Mouse (Mus musculus) liver, adult 2 months (tissue): ENCODE results near the gene Dcun1d4. TPM values are rescaled to one million over a fixed set of nuclear protein-coding genes. Genes with fewer than 3 reads are reported as not detected.

Source experiments
- DNase-seq: peaks from one replicate; pipeline ENCODE4 v3.0.0-alpha.2; 2011; ENCODE audit warnings: low read depth, low spot score; ENCODE audit errors: extremely low read depth
- H3K27ac ChIP-seq: fragments of 200-500 bp; replicated peaks from 2 replicates; pipeline ENCODE4 v1.5.1; 2012; ENCODE audit warnings: low read depth, mild to moderate bottlenecking, control low read depth, inconsistent platforms, low read length; ENCODE audit not compliant: insufficient read depth
- H3K27me3 ChIP-seq: fragments of 200-500 bp; 2 replicates; pipeline ENCODE4 v1.6.1; 2012; ENCODE audit warnings: mild to moderate bottlenecking, moderate library complexity, low read length, inconsistent platforms; ENCODE audit not compliant: control insufficient read depth, insufficient read depth
- H3K36me3 ChIP-seq: fragments of 200-500 bp; 2 replicates; pipeline ENCODE4 v1.6.1; 2012; ENCODE audit warnings: low read length, inconsistent platforms; ENCODE audit not compliant: control insufficient read depth, insufficient read depth
- H3K4me1 ChIP-seq: fragments of 200-500 bp; 2 replicates; pipeline ENCODE4 v1.6.1; 2011; ENCODE audit warnings: low read length; ENCODE audit not compliant: control insufficient read depth, insufficient read depth
- H3K4me3 ChIP-seq: fragments of 200-500 bp; 2 replicates; pipeline ENCODE4 v1.5.1; 2011; ENCODE audit warnings: low read depth, mild to moderate bottlenecking, control low read depth, low read length, moderate library complexity; ENCODE audit not compliant: insufficient read depth
- H3K79me2 ChIP-seq: fragments of 200-500 bp; 2 replicates; pipeline ENCODE4 v1.6.1; 2012; ENCODE audit warnings: inconsistent platforms, mild to moderate bottlenecking, low read length, moderate library complexity; ENCODE audit not compliant: control insufficient read depth, insufficient read depth
- H3K9ac ChIP-seq: fragments of 200-500 bp; 2 replicates; pipeline ENCODE4 v1.6.1; 2012; ENCODE audit warnings: low read depth, mild to moderate bottlenecking, control low read depth, inconsistent platforms, low read length
- CTCF ChIP-seq: fragments of 200-500 bp; IDR thresholded peaks from 2 replicates; pipeline ENCODE4 v1.5.1; 2011; ENCODE audit warnings: low read depth, low read length, control low read depth
- POLR2A ChIP-seq: fragments of 200-500 bp; IDR thresholded peaks from 2 replicates; pipeline ENCODE4 v1.6.1; 2011; ENCODE audit warnings: low read length, control low read depth; ENCODE audit not compliant: insufficient read depth; ENCODE audit errors: extremely low read depth
- WGBS: fragments of 180-500 bp; shearing (Covaris S2); methylation state at CpG from one replicate; pipeline ENCODE4 v1.1.7; 2018; 5-methylcytosine and 5-hydroxymethylcytosine counted together
- polyA plus RNA-seq: library from polyadenylated mRNA; depleted of rRNA; stranded (reverse); fragments of >200 nt; gene quantifications from 2 replicates; pipeline ENCODE4 v1.2.3, GENCODE M21; 2012; rRNA removed
- total RNA-seq: library from RNA; depleted of rRNA; stranded (reverse); fragments of >200 nt; gene quantifications from 2 replicates; pipeline ENCODE4 v1.2.3, GENCODE M21; 2014; rRNA removed

The Dcun1d4 gene
- total RNA-seq, result 13.6 and 14.0 TPM in 2 replicates
- 8.2 and 10.3 TPM in 2 replicates for polyA plus RNA-seq

DNA sequence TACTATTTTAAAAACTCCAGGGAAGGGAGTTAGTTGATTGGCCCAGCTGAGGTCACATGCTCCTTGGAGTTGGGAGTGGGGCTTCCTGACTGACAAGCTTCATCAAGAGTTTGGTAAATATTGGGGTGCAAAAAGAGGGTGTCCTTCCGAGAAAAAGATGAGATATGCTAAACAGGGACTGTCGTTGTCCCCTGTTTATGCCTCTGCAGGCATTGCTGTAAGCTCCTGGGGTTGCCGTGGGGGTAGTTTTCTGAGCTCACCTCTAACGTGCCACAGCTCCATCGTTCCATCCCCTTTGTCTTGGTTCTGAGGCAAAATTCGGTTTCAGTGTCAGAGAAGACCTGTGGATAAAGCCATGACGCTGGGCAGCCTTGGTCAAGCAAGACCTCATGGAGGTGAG, at the start of gene Dcun1d4:
Gene Dcun1d4 (plus strand): TSS at position 301 of the 400 bp plus-strand sequence.
- DNase-seq, result no peak
- H3K36me3 ChIP-seq, result no peaks in the 10 kb centered on the region
- WGBS, result 87% methylated on average over 7 of the region's 7 CpGs
- H3K4me1 ChIP-seq, result peaks cover 13% of the 10 kb centered on the region
- H3K27ac ChIP-seq, result no peak within 1 kb of the TSS
- H3K9ac ChIP-seq, result no peak within 1 kb of the TSS
- no peaks in the 10 kb centered on the region for H3K79me2 ChIP-seq
- TF ChIP-seq CTCF, result no peak
- TF ChIP-seq POLR2A, result no peak
- H3K4me3 ChIP-seq, result no peak within 1 kb of the TSS
- no peaks in the 10 kb centered on the region for H3K27me3 ChIP-seq

GRCm38 (mm10) chr5:73431581-73431980, 49.2 kb upstream of the Dcun1d4 start:
- H3K79me2 ChIP-seq, result no peaks in the 10 kb centered on the region
- no peak for TF ChIP-seq POLR2A
- TF ChIP-seq CTCF, result peak; percentile 90
- no peaks in the 10 kb centered on the region for H3K27me3 ChIP-seq
- peak; percentile 50 for DNase-seq
- H3K9ac ChIP-seq, result no peak overlapping the region
- H3K27ac ChIP-seq, result no peak overlapping the region
- H3K4me3 ChIP-seq, result no peak overlapping the region
- no peaks in the 10 kb centered on the region for H3K36me3 ChIP-seq
- H3K4me1 ChIP-seq, result no peaks in the 10 kb centered on the region
- whole genome bisulfite sequencing, result 21% methylated on average over 14 of the region's 14 CpGs

GRCm38 (mm10) chr5:73432805-73433204, 48.0 kb upstream of the Dcun1d4 start:
- Histone ChIP-seq H3K36me3 (no peaks in the 10 kb centered on the region), H3K4me1 (no peaks in the 10 kb centered on the region), H3K4me3 (no peak overlapping the region), H3K27ac (no peak overlapping the region), H3K79me2 (no peaks in the 10 kb centered on the region), H3K9ac (no peak overlapping the region), H3K27me3 (no peaks in the 10 kb centered on the region)
- 76% methylated on average over 6 of the region's 6 CpGs for WGBS
- no peak for DNase-seq
- TF ChIP-seq CTCF, result no peak
- TF ChIP-seq POLR2A, result no peak

DNA sequence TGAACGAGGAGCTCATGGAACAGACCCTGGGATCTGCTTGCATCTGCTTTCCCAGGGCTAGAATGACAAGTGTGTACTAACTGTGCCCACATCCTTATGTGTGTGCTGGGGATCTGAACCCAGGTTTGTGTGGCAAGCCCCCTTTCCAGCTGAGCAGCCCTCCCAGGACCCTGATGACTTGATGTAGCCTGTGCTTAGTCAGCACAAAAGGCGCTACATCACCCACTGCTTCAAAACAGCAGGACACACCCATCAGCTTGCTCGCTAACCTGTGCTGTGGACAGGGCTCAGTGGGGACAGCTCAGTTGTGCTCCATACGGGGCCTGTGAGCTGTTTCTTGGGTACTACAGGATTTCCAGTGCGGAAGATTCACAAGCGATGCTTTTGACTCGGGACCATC, 46.0 kb upstream of the Dcun1d4 start:
- H3K27ac ChIP-seq, result no peak overlapping the region
- WGBS, result 81% methylated on average over 7 of the region's 7 CpGs
- no peak overlapping the region for H3K4me3 ChIP-seq
- H3K4me1 ChIP-seq, result no peaks in the 10 kb centered on the region
- no peak overlapping the region for H3K9ac ChIP-seq
- no peaks in the 10 kb centered on the region for H3K27me3 ChIP-seq
- no peak for DNase-seq
- no peaks in the 10 kb centered on the region for H3K36me3 ChIP-seq
- TF ChIP-seq CTCF (no peak), POLR2A (no peak)
- H3K79me2 ChIP-seq, result no peaks in the 10 kb centered on the region

GRCm38 (mm10) chr5:73442176-73442575, 38.6 kb upstream of the Dcun1d4 start:
- H3K27me3 ChIP-seq, result no peaks in the 10 kb centered on the region
- no peaks in the 10 kb centered on the region for H3K79me2 ChIP-seq
- H3K36me3 ChIP-seq, result no peaks in the 10 kb centered on the region
- 86% methylated on average over 9 of the region's 9 CpGs for WGBS
- H3K4me3 ChIP-seq, result no peak overlapping the region
- TF ChIP-seq POLR2A (no peak), CTCF (no peak)
- DNase-seq, result no peak
- no peak overlapping the region for H3K27ac ChIP-seq
- H3K4me1 ChIP-seq, result no peaks in the 10 kb centered on the region
- no peak overlapping the region for H3K9ac ChIP-seq

DNA sequence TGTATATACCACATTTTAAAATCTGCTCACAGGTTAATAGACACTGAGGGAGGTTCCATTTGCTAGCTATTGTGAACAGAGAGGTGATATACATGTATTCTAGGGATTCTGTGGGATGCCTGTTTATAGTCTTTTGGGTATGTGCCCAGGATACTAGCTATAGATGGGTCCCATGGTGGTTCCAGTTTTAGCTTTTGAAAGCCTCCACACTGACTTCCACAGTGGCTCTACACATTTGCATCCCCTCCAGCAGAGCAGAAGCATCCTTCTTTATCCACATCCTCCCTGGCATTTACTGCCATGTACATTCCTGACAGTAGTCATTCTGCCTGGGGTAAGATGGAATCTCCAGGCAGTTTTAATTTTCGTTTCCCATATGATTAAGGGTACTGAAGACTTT, 30.5 kb upstream of the Dcun1d4 start:
- H3K4me1 ChIP-seq, result no peaks in the 10 kb centered on the region
- no peak overlapping the region for H3K4me3 ChIP-seq
- 76% methylated on average over 1 of the region's 1 CpGs for WGBS
- H3K27ac ChIP-seq, result no peak overlapping the region
- H3K9ac ChIP-seq, result no peak overlapping the region
- TF ChIP-seq CTCF (no peak), POLR2A (no peak)
- H3K27me3 ChIP-seq, result no peaks in the 10 kb centered on the region
- DNase-seq, result no peak
- no peaks in the 10 kb centered on the region for H3K36me3 ChIP-seq
- H3K79me2 ChIP-seq, result no peaks in the 10 kb centered on the region
